Mouse (Mus musculus) megakaryocyte-erythroid progenitor cell, adult 5-6 weeks (primary cell): ENCODE data around the gene Epb41. TPM values are rescaled to one million over a fixed set of nuclear protein-coding genes. Genes with fewer than 3 reads are reported as not detected.
A peak's percentile ranks its signal among the peaks of the same experiment; 100 is the strongest.

Source experiments
- ATAC-seq: replicated peaks from 2 replicates; pipeline ENCODE4 v1.8.0; 2016; ENCODE audit warnings: mild to moderate bottlenecking, inconsistent platforms; ENCODE audit not compliant: severe bottlenecking, poor library complexity, low FRiP score, low TSS enrichment
- total RNA-seq, 2 experiments: library from RNA; stranded (forward) in 1 of 2; stranded (reverse) in 1 of 2; fragments of 200-1000, 215-1000 nt in 1 of 2; fragments of >200 nt in 1 of 2; fragmentation: Nextera tagmentation in 1 of 2; gene quantifications; 2 replicates each; pipeline ENCODE4 v1.2.3; 2014 to 2017

The Epb41 gene
- total RNA-seq, 2 experiments from 2014 or later = 82.1 to 92.6 TPM

DNA sequence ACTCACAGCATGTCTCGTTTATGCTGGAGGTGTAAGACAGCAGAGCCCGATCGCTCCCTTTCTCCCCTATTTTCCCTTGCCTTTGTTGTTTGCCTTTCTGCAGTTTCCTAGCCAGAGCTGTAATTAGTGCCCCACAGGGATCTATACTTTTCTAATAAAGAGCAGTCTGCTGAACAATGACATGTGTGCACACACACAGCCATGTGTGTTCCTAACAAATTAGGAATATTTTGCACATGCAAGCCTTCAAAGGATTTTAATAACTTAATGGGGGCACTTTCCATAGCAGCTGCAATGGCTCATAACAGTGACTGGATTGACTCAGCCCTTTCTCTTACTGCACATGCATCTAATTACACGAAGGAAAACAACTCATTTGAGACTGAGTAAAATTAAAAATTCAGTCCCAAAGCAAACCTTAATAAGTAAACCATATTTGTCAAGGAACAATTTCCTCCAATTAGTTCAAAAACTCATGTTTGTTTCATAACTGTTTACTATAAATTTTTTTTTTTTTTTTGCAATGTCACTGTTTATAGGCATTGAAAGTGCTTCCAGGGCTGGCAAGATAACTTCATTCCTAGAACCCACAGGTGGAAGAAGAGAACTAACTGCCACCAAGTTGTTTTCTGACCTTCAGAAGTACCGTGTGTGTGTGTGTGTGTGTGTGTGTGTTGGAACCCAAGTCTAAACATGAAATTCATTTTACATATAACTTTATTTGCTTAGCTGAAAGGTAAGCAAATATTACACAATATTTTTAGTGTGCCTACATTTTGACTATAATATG lies 49.2 kb downstream of the Epb41 start:
- ATAC-seq = peak; percentile 53

DNA sequence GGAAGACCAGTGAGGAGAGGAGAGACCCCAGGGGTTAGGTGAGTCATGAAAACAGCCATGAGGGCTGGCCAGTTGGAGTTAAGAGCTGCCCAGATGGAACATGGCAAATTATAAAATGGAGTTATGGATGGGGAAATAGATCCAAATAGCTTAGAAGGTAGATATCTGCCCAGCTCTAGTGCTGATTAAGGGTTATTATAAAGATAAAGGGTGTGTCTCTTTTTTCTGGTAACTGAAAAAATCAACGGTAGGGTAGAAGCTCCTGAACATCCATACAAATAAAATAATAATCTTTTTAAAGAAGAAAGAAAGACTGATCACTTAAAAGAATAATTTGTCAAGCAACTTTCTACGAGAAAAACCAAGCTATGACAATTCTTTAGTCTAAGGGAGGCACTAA lies 49.9 kb downstream of the Epb41 start:
- no peak for ATAC-seq

DNA sequence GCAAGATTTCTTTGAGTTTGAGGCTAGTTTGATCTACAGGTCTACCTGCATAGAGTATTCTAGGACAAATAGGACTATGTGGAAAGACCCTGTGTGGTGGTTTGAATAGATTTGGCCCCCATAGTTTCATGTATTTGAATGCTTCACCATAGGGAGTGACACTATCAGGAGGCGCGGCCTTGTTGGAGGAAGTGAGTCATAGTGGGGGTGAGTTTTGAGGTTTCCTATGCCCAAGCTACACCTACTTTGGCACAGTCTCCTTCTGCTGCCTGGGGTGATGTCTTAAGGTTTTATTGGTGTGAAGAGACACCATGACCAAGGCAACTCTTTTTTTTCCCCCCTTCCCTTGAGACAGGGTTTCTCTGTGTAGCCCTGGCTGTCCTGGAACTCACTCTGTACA lies 51.3 kb downstream of the Epb41 start:
- ATAC-seq = no peak

GRCm38 (mm10) chr4:132022639-132023038 lies 52.5 kb downstream of the Epb41 start:
- ATAC-seq = no peak

- ATAC-seq = peak; percentile 32; the same call in 1 of the 2 replicates
Observed at GRCm38 (mm10) chr4:132021883-132022282, 53.2 kb downstream of the Epb41 start.

DNA sequence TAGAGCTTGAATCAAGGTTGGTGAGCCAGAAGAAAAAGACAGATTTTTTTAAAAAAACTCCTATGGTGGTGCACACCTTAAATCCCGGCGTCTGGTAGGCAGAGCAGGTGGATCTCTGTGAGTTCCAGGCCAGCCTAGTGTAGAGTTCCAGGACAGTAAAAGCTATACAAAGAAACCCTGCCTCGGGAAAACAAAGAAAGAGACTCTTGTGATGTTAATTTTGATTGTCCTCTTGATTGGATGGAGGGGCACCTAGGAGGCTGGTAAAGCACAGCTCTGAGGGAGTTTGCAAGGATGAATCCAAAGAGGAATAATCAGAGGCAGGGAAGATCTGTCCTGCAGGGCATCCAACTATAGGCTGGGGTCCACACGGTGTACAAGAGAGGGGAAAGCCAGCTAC lies 56.6 kb downstream of the Epb41 start:
- no peak for ATAC-seq

- 0 out of 2 replicates have a peak, but pooled peaks have one; percentile 22 for ATAC-seq
Observed at GRCm38 (mm10) chr4:132015374-132015773, 59.7 kb downstream of the Epb41 start.

DNA sequence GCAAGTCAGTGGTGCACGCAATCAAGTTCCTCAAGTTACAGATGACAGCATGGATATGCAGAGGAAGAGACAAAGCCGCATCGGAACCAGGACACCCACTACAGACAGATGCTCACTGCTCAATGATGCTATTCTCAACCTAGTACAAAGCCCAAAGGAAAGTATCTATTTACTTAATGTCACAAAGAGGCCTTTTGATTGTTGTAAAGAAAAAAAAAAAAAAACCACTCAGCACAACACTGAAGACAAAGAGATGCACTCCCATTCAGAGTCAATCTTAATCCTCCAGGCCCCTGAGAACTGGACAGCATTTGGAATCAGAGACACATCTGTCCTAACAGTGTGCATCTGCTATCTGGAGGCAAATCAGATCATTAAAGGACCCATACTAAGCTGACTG lies 63.5 kb downstream of the Epb41 start:
- ATAC-seq = no peak

DNA sequence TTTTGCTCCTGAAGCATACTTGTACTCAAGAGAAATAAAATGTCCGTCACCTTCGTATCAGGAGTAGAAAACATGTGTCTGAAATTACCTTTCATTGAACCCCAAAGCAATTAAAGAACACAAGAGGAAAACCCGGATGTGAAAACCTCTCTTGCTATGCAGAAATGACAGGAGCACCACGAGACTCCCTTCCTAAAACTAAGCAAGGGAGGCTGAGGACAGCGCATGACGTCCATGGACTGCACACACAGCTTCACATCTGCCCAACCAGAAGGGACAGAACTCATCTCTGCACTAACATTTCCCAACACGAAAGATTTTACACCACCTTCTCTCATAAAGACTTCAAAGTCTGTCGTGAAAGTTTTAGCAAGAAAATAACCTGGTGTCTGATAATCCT lies 64.7 kb downstream of the Epb41 start:
- no peak for ATAC-seq

DNA sequence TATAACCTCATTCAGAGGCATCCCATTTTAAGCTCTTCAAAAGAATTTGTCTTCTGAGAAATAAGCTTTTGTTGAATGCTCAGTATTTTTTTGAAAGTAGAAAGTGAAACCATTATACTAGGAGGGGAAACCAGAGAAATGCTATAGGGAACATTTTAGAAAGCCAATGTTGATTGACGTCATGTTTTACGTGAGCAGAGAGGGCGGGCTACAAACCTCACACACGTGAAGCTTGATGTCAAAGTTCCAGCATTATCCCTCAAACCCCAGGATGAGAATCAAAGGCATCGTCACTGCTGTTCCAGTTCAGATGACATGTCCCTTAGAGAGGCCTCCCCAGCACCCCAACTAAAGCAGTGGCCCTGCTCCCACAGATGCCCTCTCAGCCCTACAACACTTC lies 66.9 kb downstream of the Epb41 start:
- ATAC-seq = no peak

GRCm38 (mm10) chr4:132007123-132007522 lies 68.0 kb downstream of the Epb41 start:
- ATAC-seq = no peak

DNA sequence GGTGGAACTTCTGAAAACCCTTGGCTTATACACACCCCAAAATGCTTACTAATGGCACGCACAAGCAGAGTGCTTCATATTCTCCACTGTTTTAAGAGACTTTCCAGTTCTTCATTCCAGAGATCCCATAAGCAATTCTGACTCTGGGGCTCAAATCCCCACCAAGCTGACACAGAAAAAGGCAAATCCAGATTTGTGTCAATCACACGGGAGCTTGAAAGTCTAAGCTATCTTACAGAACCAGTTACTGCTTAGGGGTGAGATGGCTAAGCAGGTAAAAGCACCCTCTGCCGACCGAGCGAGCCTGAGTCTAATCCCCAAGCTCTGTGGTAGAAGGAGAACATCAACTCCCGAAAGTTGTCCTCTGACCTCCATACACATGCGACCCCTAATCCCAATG lies 76.5 kb downstream of the Epb41 start:
- ATAC-seq = no peak

DNA sequence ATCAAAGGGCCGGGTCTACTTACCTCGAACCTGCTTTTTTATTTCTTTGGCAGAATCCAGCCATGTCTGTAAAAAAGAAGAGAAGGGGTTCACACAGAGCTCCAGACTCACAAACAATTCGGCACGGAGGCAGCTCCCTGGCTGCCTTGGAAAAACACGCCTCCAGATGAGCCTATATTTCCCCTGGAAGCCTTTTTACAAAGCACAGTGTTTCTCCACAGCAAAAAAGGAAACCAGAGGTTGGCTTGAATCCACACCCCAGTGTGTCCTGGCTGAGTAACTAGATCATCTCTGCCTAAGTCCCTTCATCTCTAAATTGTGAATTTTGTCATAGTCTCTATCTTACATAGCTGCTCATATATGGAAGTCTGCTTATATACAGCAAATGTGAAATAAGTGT lies 77.6 kb downstream of the Epb41 start:
- ATAC-seq = no peak

DNA sequence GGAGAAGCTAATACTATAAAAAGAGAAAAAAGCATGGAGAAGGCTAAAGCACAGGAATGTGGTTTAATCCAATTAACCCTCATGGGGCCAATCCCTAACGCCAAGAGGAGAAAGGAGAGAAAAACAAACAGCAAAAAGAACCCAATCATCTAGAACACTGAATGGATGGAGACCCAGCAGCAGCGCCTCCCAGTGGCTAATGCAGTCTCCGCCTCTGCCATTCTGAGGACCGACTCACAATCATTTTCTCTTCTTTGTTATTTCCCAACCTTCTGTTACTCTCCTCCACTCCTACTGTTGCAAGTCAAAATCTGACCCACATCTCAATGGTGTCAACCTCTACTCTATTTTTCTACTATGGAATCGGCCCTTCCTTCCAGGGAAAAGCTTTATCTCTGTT lies 78.1 kb downstream of the Epb41 start:
- no peak for ATAC-seq

GRCm38 (mm10) chr4:131993792-131994191 lies 81.3 kb downstream of the Epb41 start:
- ATAC-seq = no peak

DNA sequence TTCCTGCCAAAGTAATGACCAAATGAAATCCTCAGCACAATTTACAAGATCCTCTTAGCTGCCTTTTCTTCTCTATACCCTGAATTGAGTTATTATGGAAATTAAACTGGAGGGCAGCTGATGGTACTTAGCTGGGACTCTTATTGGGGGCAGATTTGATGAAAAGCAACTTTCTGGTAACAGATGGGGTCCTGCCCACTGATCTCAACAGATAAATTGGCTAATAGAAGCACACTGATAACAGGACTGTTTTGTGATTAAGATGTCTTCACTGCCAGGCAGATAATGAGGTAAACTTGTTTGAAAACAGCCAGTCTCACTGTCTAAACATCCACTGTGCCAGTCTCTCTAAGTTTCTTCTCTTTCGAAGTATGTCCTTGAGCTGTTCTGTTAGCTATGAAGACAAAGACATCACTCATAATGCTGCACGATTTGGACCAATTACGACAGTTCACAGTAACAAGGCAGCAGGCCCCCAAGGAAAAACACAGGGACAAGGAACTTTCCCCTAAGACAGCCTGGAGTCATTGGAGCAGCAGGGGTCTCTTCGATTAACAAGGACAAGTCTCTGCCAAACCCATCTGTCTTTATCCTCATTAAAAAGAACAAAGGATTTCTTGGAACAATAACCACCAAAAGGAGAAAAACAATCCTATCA lies 92.1 kb downstream of the Epb41 start:
- ATAC-seq = no peak

DNA sequence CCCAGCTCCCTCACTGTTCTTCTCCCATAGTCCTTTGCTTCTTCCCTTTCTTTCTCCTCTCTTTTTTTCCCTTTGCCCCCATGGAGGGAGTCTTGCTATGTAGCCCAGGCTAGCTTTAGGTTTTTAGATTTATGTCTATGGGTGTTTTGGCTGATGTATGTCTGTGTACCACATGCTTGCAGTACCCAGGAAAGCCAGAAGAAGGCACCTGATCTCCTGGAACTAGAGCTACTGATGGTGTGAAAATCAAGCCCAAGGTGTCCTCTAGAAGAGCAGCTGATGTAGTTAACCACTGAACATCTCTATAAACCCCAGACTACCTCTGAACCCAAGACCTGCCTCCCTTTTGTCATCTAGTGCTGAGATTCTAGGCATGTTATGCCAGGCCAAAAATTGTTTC lies 93.4 kb downstream of the Epb41 start:
- ATAC-seq = no peak

GRCm38 (mm10) chr4:131977201-131977600 lies 97.9 kb downstream of the Epb41 start:
- peak; percentile 85 for ATAC-seq

GRCm38 (mm10) chr4:131970244-131970853 lies 104.8 kb downstream of the Epb41 start:
- ATAC-seq = no peak

GRCm38 (mm10) chr4:131968873-131969272 lies 106.2 kb downstream of the Epb41 start:
- no peak for ATAC-seq

DNA sequence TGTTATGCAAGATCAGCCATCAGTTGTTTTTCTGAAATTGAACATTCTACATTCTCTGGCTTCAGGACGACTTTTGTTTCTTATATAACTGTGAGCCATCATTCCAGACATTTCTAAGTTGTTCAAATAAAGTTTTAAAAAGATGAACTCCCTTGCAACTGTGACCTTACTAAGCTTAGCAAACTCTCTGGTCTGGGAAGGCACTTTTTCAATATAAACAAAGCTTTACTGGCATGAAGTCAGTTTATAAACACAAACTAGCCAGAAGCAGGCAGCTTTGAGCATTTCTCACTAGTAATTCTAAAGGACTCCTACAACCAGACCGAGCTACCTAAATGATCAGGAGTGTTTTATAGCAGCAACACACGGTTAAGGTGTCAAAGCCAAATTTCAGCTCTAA lies 118.0 kb downstream of the Epb41 start:
- no peak for ATAC-seq
